Mouse (Mus musculus): Measurements from ENCODE around the gene Galnt9.
A peak's percentile ranks its signal among the peaks of the same experiment; 100 is the strongest.

Gene Galnt9

DNA sequence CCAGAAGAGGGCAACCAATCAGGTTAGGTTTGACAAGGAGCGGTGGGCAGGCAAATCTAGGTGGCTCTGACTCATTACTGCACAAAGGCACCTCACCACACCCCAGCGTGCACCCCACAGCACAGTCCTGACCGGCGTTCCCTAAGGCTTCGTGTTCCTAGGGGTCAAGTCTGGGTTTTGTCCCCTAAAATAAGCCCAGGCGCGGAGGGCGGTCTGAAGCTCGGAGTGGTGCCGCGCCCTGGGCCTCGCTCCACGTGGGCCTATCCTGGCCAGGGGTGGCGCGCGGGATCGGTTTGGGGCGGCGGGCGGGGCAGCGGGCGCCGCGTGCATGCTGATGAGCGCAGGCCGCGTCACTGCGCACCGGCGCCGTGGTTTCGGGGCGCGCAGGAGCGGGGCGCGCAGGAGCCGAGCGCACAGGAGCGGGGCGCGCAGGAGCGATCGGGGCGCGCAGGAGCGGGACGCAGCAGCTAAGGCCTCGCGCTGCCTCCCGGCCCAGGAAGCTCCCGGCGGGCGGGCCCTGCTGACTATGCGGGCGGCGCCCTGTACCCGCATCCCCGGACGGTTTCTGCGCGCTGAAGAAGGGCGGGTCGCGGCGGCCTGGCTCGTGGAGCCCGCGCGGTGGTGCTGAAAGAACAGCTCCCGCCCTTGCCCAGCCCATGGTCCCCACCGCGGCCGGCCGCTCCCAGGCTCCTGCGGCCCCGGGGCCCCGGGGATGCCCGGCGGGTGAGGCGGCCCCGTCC lies at the start of gene Galnt9:
Gene Galnt9 (plus strand): TSS at position 405 of the 740 bp plus-strand sequence.
- DNase-seq (ENCODE audit: low spot score), result no peak

GRCm38 (mm10) chr5:110494396-110494795 lies 49.8 kb upstream of the Galnt9 start:
- peak; percentile 57 for DNase-seq (ENCODE audit: low spot score)

DNA sequence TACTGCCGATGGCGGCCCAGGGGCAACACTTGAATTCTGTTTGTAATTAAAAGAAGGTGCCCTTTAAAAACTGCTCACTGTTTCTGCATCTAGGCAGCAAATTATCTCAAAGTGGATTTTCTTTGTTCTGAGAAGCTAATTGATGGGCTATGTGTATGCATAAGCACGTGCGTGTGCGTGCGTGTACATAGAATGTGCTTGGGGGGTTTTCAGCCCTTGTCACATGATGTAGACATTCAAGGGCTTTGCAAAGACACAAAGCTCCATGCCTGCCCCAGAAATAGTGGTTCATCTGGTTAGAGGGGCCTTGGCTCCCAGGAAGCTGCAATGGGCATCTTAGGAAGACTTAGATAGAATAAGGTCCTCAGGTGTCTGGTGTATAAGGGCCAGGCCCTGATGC lies 49.1 kb upstream of the Galnt9 start:
- no peak for DNase-seq (ENCODE audit: low spot score)

DNA sequence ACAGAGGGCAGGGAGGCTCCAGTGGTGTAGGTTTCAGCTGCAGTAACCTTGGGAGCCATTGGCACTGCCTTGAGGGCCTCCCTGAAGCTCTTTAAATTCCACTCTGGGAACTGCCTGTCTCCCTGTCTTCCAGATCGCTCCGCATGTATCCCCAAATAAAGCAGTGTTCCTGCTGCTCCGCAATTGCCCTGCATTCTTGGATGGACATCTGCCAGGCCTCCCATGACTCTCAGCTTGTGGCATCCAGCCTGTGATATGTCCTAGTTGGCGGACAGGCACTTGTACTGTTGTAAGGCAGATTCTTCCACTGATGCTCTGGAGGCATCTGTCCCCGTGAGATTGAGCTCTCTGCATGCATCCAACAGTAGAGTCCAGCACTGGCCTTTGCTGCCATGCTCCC lies 46.6 kb upstream of the Galnt9 start:
- DNase-seq (ENCODE audit: low spot score), result peak; percentile 99

GRCm38 (mm10) chr5:110498071-110498470 lies 46.1 kb upstream of the Galnt9 start:
- peak; percentile 65 for DNase-seq (ENCODE audit: low spot score)

DNA sequence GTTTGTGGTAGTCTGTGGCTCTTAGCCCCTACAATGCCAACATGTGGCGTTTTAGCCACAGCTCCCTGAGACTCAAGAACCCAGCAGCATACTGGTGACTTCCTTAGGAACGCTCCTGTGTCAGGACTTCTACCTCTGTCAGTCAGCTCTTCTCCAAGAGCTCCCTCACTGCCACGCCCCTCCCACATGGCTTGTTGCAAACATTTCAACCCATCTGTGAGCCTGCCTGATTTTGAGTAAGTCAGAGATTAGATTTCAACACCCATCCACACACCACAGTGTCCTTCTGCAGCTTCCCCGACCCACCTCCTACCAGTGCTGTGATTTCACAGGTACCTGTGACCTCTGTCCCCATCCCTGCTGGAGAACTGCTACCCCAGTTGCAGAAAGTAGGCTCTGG lies 43.9 kb upstream of the Galnt9 start:
- DNase-seq (ENCODE audit: low spot score), result peak; percentile 59

DNA sequence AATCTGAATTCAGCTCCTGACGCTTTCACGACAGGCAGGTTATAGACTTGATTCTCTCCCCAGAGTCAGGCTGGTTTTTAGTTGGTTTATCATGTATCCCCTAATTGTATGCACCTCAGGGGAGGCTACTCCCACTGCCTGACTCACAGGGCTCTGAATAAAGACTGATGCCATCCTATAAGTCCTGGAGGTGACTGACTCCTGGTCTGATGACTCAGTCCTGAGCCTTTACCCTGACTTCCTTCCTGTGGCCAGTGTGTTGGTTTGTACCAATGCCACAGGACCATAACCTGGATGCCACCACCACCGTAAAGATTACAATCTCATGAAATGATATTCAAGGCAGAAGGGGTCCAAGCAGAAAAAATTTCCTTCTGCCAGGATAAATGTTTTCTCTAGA lies 40.8 kb upstream of the Galnt9 start:
- DNase-seq (ENCODE audit: low spot score), result no peak

DNA sequence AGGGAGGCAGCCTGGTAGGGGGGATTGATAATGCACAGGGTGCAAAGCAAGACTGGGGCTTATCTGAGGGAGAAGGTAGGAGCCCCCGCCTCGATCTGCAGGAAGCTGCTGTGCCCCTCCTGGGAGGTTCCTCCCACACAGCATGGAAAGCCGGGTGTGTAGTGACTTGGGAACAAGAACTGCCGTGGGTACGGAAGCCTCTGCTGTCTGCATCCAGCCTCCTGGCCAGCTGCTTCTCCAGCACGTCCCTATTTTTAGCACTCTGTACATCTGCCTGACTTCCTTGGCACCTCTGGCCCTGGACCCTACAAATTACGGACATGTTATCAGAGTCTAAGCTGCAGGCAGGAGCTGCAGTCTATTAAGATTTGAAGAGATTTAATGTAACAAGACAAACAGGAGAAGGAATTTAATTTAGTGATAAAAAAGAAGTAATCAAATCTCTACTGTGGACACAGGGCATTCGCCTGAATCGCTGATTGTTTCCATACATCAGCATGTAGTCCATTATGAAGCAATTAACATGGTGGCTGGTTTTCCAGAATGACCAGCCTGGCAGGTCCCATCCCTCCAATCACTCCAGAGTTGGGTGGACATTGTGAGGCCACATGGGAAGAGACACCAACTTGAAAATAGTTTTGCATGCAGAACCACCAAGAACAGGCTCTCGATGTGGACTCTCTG lies 38.4 kb upstream of the Galnt9 start:
- no peak for DNase-seq (ENCODE audit: low spot score)

- no peak for DNase-seq (ENCODE audit: low spot score)
These were observed 37.9 kb upstream of the Galnt9 start for GRCm38 (mm10) chr5:110506295-110506616.

- DNase-seq (ENCODE audit: low spot score), result peak; percentile 15
These were observed 37.3 kb upstream of the Galnt9 start for GRCm38 (mm10) chr5:110506856-110507255.

GRCm38 (mm10) chr5:110507943-110508342 lies 36.2 kb upstream of the Galnt9 start:
- DNase-seq (ENCODE audit: low spot score), result no peak

GRCm38 (mm10) chr5:110510357-110510756 lies 33.8 kb upstream of the Galnt9 start:
- no peak for DNase-seq (ENCODE audit: low spot score)

GRCm38 (mm10) chr5:110513791-110514190 lies 30.4 kb upstream of the Galnt9 start:
- DNase-seq (ENCODE audit: low spot score), result peak; percentile 38

DNA sequence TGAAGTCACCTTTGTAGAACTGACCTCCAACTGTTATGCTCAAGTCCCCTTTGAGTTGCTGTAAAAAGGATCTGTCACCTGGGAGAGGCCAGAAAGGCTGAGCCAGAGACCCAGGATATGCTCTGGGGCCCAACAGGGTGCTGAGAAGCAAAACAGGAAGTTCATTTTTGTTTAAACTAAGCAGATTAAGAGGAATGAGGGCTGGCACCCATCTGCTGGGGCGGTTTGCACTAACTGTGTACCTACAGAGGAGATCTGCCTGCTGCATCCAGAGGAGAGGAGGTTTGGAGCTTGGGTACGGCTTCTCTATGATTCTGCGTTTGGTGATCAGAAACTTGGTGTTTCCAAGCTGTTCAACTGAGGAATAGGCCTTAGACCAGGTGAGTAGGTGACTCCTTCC lies 29.5 kb upstream of the Galnt9 start:
- no peak for DNase-seq (ENCODE audit: low spot score)

DNA sequence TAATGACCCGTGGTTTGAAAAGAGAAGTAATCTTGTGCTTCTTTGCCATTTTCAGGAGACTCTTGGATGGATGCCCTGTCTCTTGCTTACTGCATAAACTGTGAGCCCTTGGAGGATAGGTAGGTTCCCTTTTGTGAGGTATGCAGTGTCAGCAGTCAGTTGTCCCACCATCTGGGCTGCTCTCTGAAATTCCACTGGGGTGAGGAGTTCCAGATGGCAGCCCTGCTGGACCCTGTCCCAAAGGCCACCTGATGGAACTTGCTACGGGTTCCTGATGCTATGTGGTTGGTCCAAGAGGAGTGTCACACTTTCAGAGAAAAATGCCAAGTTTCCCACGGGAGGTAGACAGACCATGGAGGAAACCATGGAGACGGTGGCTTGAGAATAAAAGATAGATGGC lies 27.8 kb upstream of the Galnt9 start:
- DNase-seq (ENCODE audit: low spot score), result no peak

DNA sequence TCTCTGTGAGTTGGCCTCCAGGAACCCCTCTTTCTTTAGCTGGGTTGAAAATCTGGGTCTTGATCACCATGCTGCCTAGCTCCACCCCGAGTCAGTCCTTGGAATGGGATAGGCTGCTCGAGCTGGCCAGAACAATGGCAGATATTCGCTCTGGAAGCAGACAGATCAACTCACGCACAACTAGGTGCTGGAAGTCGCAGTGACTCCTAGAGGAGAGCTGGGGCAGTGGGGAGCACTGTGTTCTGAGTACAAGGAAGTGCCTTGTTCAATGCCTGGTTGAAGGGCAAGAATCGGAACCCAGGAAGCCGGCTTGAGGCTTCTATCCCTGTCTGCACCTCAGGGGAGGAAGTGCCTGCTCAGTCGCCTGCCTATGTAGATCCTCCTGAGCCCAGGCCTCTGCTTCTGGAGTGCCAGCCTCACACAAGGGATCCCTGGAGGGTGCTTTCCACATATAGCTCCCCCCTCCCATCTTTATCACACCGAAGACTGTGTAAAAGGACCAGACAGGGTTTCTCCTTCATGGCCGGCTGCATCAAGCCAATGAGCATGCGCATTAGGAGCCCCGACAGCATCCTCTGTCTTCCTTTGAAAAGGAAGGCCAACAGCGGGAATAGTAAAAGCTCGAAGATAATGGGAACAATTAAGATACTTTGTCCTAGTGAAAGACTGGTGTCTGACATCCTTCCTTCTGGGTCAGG lies 25.9 kb upstream of the Galnt9 start:
- DNase-seq (ENCODE audit: low spot score), result no peak

- DNase-seq (ENCODE audit: low spot score), result no peak
These were observed 23.2 kb upstream of the Galnt9 start for GRCm38 (mm10) chr5:110520974-110521373.

GRCm38 (mm10) chr5:110521822-110522221 lies 22.3 kb upstream of the Galnt9 start:
- DNase-seq (ENCODE audit: low spot score), result no peak

DNA sequence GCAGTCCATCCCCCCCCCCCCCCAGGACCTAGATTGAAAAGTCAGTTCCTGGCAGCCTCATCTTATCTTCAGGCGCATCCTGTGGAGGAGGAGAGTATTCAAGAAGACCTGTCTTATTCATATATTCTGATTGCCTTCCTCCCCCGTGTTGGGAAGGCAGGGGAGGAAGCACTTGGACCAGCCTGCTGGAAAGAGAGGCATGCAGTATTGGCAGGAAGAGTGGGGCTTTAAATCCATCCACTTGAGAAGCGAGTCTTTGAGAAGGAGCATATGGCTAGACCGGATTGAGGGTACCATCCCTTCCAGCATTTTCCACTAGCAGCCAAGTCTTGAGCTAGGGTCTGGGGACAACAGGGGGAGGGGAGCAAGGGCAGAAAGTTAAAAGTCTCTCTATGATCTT lies 20.9 kb upstream of the Galnt9 start:
- no peak for DNase-seq (ENCODE audit: low spot score)

GRCm38 (mm10) chr5:110525701-110526100 lies 18.5 kb upstream of the Galnt9 start:
- no peak for DNase-seq (ENCODE audit: low spot score)

GRCm38 (mm10) chr5:110526556-110526955 lies 17.6 kb upstream of the Galnt9 start:
- no peak for DNase-seq (ENCODE audit: low spot score)

DNA sequence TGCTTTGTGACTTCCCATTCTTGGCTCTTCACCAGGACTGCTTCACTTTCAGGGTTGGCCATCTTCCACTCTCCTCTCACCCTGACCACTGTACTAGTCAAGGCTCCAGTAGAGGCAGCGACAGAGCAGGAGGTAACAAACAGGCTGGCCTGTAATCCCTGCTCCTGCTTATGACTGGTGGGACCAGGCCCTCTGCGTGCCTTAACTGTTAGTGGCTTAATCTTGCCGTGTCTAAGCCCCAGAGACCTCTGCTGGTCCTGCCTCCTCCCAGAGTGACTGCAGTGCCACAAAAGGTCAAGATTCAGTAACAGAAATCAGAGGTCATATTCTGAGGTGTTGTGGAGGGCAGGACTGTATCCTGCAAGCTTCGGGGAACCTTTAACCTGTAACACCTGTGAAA lies 13.1 kb upstream of the Galnt9 start:
- DNase-seq (ENCODE audit: low spot score), result peak; percentile 47

- no peak for DNase-seq (ENCODE audit: low spot score)
These were observed 9.8 kb upstream of the Galnt9 start for GRCm38 (mm10) chr5:110534402-110534801.
